Mouse (Mus musculus) neural tube, embryonic 11.5 days (tissue): Measurements from ENCODE around the gene Gm13288. TPM values are rescaled to one million over a fixed set of nuclear protein-coding genes. Genes with fewer than 3 reads are reported as not detected.
"Not testable (repeated sequence)": the region's sequence is repeated elsewhere in the genome, so short reads cannot be mapped to it uniquely, and the experiment has no call there.

Source experiments
- ATAC-seq: fragments of 200-750 bp; cut with Nextera tagmentation; 2 replicates; pipeline ENCODE4 v1.8.0; 2017; ENCODE audit warnings: moderate number of reproducible peaks, mild to moderate bottlenecking, moderate TSS enrichment, moderate library complexity; ENCODE audit not compliant: insufficient read depth, low FRiP score, low TSS enrichment
- DNase-seq: peaks from one replicate; pipeline ENCODE4 v3.0.0-alpha.2; 2015; ENCODE audit warnings: low spot score
- H3K27ac ChIP-seq: fragments of 300-500 bp; sonication (generic); 2 replicates; pipeline ENCODE4 v1.5.1; 2014; ENCODE audit warnings: low read depth, mild to moderate bottlenecking, low read length
- H3K27me3 ChIP-seq: fragments of 300-500 bp; sonication (generic); 2 replicates; pipeline ENCODE4 v1.6.1; 2014; ENCODE audit warnings: mild to moderate bottlenecking, low read length, mixed read lengths; ENCODE audit not compliant: control insufficient read depth, insufficient read depth
- H3K36me3 ChIP-seq: fragments of 300-500 bp; sonication (generic); 2 replicates; pipeline ENCODE4 v1.6.1; 2014; ENCODE audit warnings: mild to moderate bottlenecking, low read length, moderate library complexity, mixed read lengths; ENCODE audit not compliant: control insufficient read depth, insufficient read depth
- H3K4me1 ChIP-seq: fragments of 300-500 bp; sonication (generic); 2 replicates; pipeline ENCODE4 v1.6.1; 2014; ENCODE audit warnings: low read length, mixed read lengths; ENCODE audit not compliant: control insufficient read depth, insufficient read depth
- H3K4me2 ChIP-seq: fragments of 300-500 bp; sonication (generic); 2 replicates; pipeline ENCODE4 v1.6.1; 2014; ENCODE audit warnings: low read depth, mild to moderate bottlenecking, moderate library complexity
- H3K4me3 ChIP-seq: fragments of 300-500 bp; sonication (generic); 2 replicates; pipeline ENCODE4 v1.5.1; 2014; ENCODE audit warnings: low read depth, low read length
- H3K9ac ChIP-seq: fragments of 300-500 bp; sonication (generic); 2 replicates; pipeline ENCODE4 v1.6.1; 2014; ENCODE audit warnings: mild to moderate bottlenecking, low read length
- H3K9me3 ChIP-seq: fragments of 300-500 bp; sonication (generic); 2 replicates; pipeline ENCODE4 v1.6.1; 2016; ENCODE audit warnings: low read length; ENCODE audit not compliant: control insufficient read depth
- WGBS: fragments of 180-500 bp; shearing (Covaris S2); extraction: QIAGEN DNeasy Blood & Tissue Kit; methylation state at CpG from one replicate; pipeline ENCODE4 v1.1.7; 2014; 5-methylcytosine and 5-hydroxymethylcytosine counted together
- polyA plus RNA-seq: library from polyadenylated mRNA; unstranded; fragments of >200 nt; fragmentation: Nextera tagmentation; extraction: Ambion mirVana; gene quantifications from 2 replicates; pipeline ENCODE4 v1.2.1, GENCODE M21; 2014

Gene Gm13288
- polyA plus RNA-seq, 1 experiment from 2014 or later: not detected

DNA sequence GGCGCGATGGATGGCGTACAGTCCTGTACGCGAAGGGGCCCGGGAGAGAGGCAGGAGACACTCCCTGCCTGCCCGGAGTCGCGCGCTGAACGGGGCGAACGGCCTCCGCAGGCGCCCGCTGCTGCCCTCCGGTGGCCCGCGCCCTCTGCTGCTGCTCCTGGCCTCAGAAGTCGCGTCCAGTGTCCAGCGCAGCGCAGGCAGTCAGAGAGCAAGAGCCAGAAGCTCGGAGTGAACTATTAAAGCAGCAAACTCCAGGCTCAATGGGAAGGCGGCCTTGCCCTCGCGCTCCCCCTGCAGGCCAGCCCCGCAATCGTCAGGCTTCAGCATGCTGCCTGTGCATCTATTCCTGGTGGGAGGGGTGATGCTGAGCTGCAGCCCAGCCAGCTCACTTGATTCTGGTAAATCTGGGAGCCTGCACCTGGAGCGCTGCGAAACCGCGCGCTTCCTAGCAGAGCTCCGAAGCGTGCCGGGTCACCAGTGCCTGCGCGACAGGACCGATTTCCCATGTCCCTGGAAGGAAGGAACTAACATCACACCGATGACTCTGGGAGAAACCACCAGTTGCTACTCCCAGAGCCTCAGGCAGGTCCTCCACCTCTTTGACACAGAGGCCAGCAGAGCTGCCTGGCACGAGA is 41.8 kb upstream of the Gm13288 start:
- H3K36me3 ChIP-seq, H3K27ac ChIP-seq, H3K4me3 ChIP-seq, H3K4me1 ChIP-seq, H3K27me3 ChIP-seq, H3K9ac ChIP-seq, H3K9me3 ChIP-seq, ATAC-seq: not testable (repeated sequence)
- DNase-seq: peak; percentile 72
- H3K4me2 ChIP-seq: peak overlapping the region; percentile 32; the same call in 1 of the 2 replicates
- 6% methylated on average over 22 of the region's 42 CpGs for WGBS

GRCm38 (mm10) chr4:88773534-88773933 is 31.8 kb upstream of the Gm13288 start, which contains the start of gene Gm13290:
TSS of gene Gm13290 (plus strand) at chr4:88773834.
- no CpG with 5 or more reads among the region's 32 CpGs for WGBS
- not testable (repeated sequence) for H3K27me3 ChIP-seq, H3K27ac ChIP-seq, H3K9me3 ChIP-seq, H3K4me3 ChIP-seq, H3K36me3 ChIP-seq, H3K4me1 ChIP-seq, H3K4me2 ChIP-seq, H3K9ac ChIP-seq, ATAC-seq, DNase-seq

DNA sequence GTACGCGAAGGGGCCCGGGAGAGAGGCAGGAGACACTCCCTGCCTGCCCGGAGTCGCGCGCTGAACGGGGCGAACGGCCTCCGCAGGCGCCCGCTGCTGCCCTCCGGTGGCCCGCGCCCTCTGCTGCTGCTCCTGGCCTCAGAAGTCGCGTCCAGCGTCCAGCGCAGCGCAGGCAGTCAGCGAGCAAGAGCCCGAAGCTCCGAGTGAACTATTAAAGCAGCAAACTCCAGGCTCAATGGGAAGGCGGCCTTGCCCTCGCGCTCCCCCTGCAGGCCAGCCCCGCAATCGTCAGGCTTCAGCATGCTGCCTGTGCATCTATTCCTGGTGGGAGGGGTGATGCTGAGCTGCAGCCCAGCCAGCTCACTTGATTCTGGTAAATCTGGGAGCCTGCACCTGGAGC is 28.7 kb upstream of the Gm13288 start, which contains the start of gene Gm13289:
Gm13289 (plus strand) TSS at position 301 of the 400 bp plus-strand sequence.
- ATAC-seq, H3K4me2 ChIP-seq, H3K9me3 ChIP-seq: not testable (repeated sequence)

DNA sequence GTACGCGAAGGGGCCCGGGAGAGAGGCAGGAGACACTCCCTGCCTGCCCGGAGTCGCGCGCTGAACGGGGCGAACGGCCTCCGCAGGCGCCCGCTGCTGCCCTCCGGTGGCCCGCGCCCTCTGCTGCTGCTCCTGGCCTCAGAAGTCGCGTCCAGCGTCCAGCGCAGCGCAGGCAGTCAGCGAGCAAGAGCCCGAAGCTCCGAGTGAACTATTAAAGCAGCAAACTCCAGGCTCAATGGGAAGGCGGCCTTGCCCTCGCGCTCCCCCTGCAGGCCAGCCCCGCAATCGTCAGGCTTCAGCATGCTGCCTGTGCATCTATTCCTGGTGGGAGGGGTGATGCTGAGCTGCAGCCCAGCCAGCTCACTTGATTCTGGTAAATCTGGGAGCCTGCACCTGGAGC is 25.8 kb upstream of the Gm13288 start, which contains the start of gene Gm13272:
Gm13272 (plus strand) TSS at position 301 of the 400 bp plus-strand sequence.
- not testable (repeated sequence) for H3K4me3 ChIP-seq, H3K27ac ChIP-seq, DNase-seq, H3K36me3 ChIP-seq, H3K9me3 ChIP-seq, H3K9ac ChIP-seq, ATAC-seq, H3K4me2 ChIP-seq, H3K4me1 ChIP-seq, H3K27me3 ChIP-seq
- WGBS: no CpG with 5 or more reads among the region's 29 CpGs

More for the DNA sequence above, 28.7 kb upstream of the Gm13288 start, which contains the start of gene Gm13289:
- H3K9ac ChIP-seq, H3K27ac ChIP-seq, H3K4me1 ChIP-seq, DNase-seq, H3K36me3 ChIP-seq, H3K27me3 ChIP-seq, H3K4me3 ChIP-seq: not testable (repeated sequence)
- no CpG with 5 or more reads among the region's 29 CpGs for WGBS

GRCm38 (mm10) chr4:88780320-88780719 is 25.0 kb upstream of the Gm13288 start:
- H3K9ac ChIP-seq, H3K27me3 ChIP-seq, H3K4me2 ChIP-seq, H3K4me3 ChIP-seq, H3K4me1 ChIP-seq, H3K9me3 ChIP-seq, DNase-seq, ATAC-seq, H3K36me3 ChIP-seq, H3K27ac ChIP-seq: not testable (repeated sequence)
- WGBS: 55% methylated on average over 15 of the region's 18 CpGs

GRCm38 (mm10) chr4:88781831-88782230 is 23.5 kb upstream of the Gm13288 start, which contains the start of gene Ifnz:
TSS of gene Ifnz (plus strand) at chr4:88782131.
- H3K27me3 ChIP-seq, H3K4me1 ChIP-seq, H3K36me3 ChIP-seq, DNase-seq, H3K4me2 ChIP-seq, H3K4me3 ChIP-seq, H3K9me3 ChIP-seq, H3K9ac ChIP-seq, H3K27ac ChIP-seq, ATAC-seq: not testable (repeated sequence)
- WGBS: 11% methylated on average over 3 of the region's 7 CpGs

DNA sequence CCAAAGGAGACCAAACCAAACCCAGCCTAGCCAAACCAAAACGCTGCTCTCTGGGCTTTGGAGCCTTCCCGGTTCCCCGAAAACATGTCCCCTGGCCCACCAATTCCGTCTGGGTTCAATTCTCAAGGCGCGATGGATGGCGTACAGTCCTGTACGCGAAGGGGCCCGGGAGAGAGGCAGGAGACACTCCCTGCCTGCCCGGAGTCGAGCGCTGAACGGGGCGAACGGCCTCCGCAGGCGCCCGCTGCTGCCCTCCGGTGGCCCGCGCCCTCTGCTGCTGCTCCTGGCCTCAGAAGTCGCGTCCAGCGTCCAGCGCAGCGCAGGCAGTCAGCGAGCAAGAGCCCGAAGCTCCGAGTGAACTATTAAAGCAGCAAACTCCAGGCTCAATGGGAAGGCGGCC is 23.0 kb upstream of the Gm13288 start:
- not testable (repeated sequence) for H3K9ac ChIP-seq, H3K9me3 ChIP-seq, H3K27me3 ChIP-seq, H3K4me3 ChIP-seq, H3K36me3 ChIP-seq, H3K4me2 ChIP-seq, H3K27ac ChIP-seq, H3K4me1 ChIP-seq, ATAC-seq, DNase-seq
- no CpG with 5 or more reads among the region's 31 CpGs for WGBS

DNA sequence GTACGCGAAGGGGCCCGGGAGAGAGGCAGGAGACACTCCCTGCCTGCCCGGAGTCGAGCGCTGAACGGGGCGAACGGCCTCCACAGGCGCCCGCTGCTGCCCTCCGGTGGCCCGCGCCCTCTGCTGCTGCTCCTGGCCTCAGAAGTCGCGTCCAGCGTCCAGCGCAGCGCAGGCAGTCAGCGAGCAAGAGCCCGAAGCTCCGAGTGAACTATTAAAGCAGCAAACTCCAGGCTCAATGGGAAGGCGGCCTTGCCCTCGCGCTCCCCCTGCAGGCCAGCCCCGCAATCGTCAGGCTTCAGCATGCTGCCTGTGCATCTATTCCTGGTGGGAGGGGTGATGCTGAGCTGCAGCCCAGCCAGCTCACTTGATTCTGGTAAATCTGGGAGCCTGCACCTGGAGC is 19.9 kb upstream of the Gm13288 start, which contains the start of gene Gm13276:
Gm13276 (plus strand) TSS at position 301 of the 400 bp plus-strand sequence.
- not testable (repeated sequence) for H3K4me1 ChIP-seq, H3K4me3 ChIP-seq, ATAC-seq, DNase-seq, H3K36me3 ChIP-seq, H3K27me3 ChIP-seq, H3K4me2 ChIP-seq, H3K9me3 ChIP-seq, H3K27ac ChIP-seq, H3K9ac ChIP-seq
- WGBS: no CpG with 5 or more reads among the region's 27 CpGs

GRCm38 (mm10) chr4:88788402-88788801 is 16.9 kb upstream of the Gm13288 start, which contains the start of gene Gm13277:
TSS of gene Gm13277 (plus strand) at chr4:88788632.
- not testable (repeated sequence) for H3K27me3 ChIP-seq, ATAC-seq, H3K27ac ChIP-seq, H3K9me3 ChIP-seq, H3K36me3 ChIP-seq, H3K4me3 ChIP-seq, DNase-seq, H3K4me2 ChIP-seq, H3K9ac ChIP-seq, H3K4me1 ChIP-seq
- WGBS: 0% methylated on average over 1 of the region's 28 CpGs
